Mouse (Mus musculus): ENCODE data around the gene Olfr98.
"Not testable (repeated sequence)": the region's sequence is repeated elsewhere in the genome, so short reads cannot be mapped to it uniquely, and the experiment has no call there.

Gene Olfr98

GRCm38 (mm10) chr17:37263626-37264025 lies at the start of gene Olfr98:
Gene Olfr98 (minus strand): TSS chr17:37263749.
- no peak for DNase-seq (ENCODE audit: low read depth, low spot score)

- no peak for DNase-seq (ENCODE audit: low read depth, low spot score)
These were observed 46.7 kb upstream of the Olfr98 start for GRCm38 (mm10) chr17:37310146-37310699.

- peak; percentile 49 for DNase-seq (ENCODE audit: low read depth, low spot score)
These were observed 44.9 kb upstream of the Olfr98 start for GRCm38 (mm10) chr17:37308483-37308882.

GRCm38 (mm10) chr17:37304213-37304612 lies 40.7 kb upstream of the Olfr98 start, which contains the start of gene Olfr101:
Gene Olfr101 (minus strand): TSS chr17:37304313.
- DNase-seq (ENCODE audit: low read depth, low spot score): no peak

- DNase-seq (ENCODE audit: low read depth, low spot score): no peak
These were observed 19.8 kb upstream of the Olfr98 start, which contains the start of gene Olfr99 for GRCm38 (mm10) chr17:37283360-37283759. Gene Olfr99 (minus strand): TSS chr17:37283460.

GRCm38 (mm10) chr17:37280331-37280730 lies 16.8 kb upstream of the Olfr98 start:
- DNase-seq (ENCODE audit: low read depth, low spot score): no peak

- no peak for DNase-seq (ENCODE audit: low read depth, low spot score)
These were observed 13.0 kb upstream of the Olfr98 start for GRCm38 (mm10) chr17:37276573-37276972.

GRCm38 (mm10) chr17:37275626-37276248 lies 12.2 kb upstream of the Olfr98 start:
- no peak for DNase-seq (ENCODE audit: low read depth, low spot score)

GRCm38 (mm10) chr17:37270702-37271092 lies 7.1 kb upstream of the Olfr98 start:
- peak; percentile 25 for DNase-seq (ENCODE audit: low read depth, low spot score)

- peak; percentile 87 for DNase-seq (ENCODE audit: low read depth, low spot score)
These were observed 6.6 kb upstream of the Olfr98 start, which contains the start of gene H2-M3 for GRCm38 (mm10) chr17:37270058-37270701. Gene H2-M3 (plus strand): TSS chr17:37270220.

- peak; percentile 69 for DNase-seq (ENCODE audit: low read depth, low spot score)
These were observed 13.0 kb downstream of the Olfr98 start for GRCm38 (mm10) chr17:37250544-37250943.

GRCm38 (mm10) chr17:37249460-37249859 lies 14.1 kb downstream of the Olfr98 start:
- no peak for DNase-seq (ENCODE audit: low read depth, low spot score)

- peak; percentile 82 for DNase-seq (ENCODE audit: low read depth, low spot score)
These were observed 16.8 kb downstream of the Olfr98 start for GRCm38 (mm10) chr17:37246715-37247114.

GRCm38 (mm10) chr17:37242198-37242597 lies 21.4 kb downstream of the Olfr98 start:
- no peak for DNase-seq (ENCODE audit: low read depth, low spot score)

- DNase-seq (ENCODE audit: low read depth, low spot score): not testable (repeated sequence)
These were observed 26.3 kb downstream of the Olfr98 start, which contains the start of gene Olfr97 for GRCm38 (mm10) chr17:37237230-37237629. Gene Olfr97 (minus strand): TSS chr17:37237330.

GRCm38 (mm10) chr17:37221879-37222278 lies 41.7 kb downstream of the Olfr98 start:
- peak; percentile 25 for DNase-seq (ENCODE audit: low read depth, low spot score)

GRCm38 (mm10) chr17:37219846-37220245 lies 43.7 kb downstream of the Olfr98 start, which contains the start of gene Olfr96:
Gene Olfr96 (plus strand): TSS chr17:37220146.
- DNase-seq (ENCODE audit: low read depth, low spot score): no peak

- no peak for DNase-seq (ENCODE audit: low read depth, low spot score)
These were observed 45.1 kb downstream of the Olfr98 start for GRCm38 (mm10) chr17:37218486-37218885.

GRCm38 (mm10) chr17:37213018-37213417 lies 50.5 kb downstream of the Olfr98 start, which contains the start of gene Olfr95:
Gene Olfr95 (minus strand): TSS chr17:37213118.
- DNase-seq (ENCODE audit: low read depth, low spot score): no peak

Measured in ES-CJ7 (cell line).